Mouse (Mus musculus): ENCODE results near the gene Vmn1r139. TPM values are rescaled to one million over a fixed set of nuclear protein-coding genes. Genes with fewer than 3 reads are reported as not detected.

The Vmn1r139 gene
- polyA plus RNA-seq (2017; shearing (Covaris generic)) = not detected

DNA sequence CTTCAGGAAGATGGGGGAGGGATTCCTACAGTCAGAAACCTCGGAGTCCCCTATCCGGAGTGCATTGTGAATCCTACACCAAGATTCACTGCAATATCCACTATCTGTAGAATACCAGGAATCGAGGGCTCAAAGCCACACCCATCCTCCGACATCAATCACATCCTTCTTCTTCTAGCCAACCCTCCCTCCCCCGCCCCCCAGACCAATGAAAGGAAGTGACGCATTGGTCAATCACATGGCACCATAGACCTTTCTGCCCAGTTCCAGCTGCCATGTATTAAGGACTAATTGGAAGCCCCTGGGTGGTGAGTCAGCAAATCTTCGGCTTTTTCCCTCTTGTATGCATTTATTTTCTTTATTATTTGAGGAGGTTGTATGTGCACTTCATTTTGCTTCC, at the start of gene Vmn1r139:
TSS of gene Vmn1r139 (plus strand) at position 301 of the 400 bp plus-strand sequence.

DNA sequence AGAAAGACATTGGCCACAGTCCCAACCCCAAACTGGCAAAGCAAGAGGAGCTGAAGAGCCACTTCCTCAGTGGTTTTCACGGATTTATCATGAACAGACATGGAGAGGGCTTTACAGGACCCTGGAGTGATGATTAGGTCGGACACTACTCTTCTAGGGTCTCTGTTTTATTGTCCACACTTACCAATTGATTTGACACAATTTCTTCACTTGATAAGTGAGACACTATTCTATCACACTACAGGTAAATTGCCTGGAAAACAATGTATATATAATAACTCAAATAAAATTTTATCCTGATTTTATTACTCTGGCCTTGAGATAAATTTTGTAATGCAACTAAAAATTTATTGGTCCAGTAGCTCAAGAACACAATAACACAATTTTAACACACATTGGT, 40.1 kb upstream of the Vmn1r139 start, which contains the start of gene Vmn1r138:
TSS of gene Vmn1r138 (minus strand) at position 101 of the 400 bp plus-strand sequence.

DNA sequence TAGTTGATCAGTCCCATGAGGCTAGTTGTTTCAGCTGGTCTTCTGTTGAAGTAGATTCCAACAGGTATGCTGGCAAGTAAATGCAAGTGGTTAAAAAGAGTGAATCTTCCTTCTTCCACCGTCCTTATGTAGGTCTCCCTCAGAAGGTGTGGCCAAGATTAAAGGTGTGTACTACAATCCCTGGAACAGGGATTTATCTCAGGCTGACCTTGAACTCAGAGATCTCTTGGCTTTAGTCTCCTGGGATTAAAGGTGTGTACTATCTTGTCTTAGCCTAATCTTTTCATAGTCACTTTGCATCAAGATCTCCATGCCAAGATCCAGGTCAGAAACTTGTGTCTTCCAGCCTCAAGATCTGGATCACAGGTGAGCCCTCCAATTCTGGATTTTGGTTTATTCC, 12.7 kb upstream of the Vmn1r139 start, which contains the start of gene Gm6176:
TSS of gene Gm6176 (minus strand) at position 101 of the 400 bp plus-strand sequence.

DNA sequence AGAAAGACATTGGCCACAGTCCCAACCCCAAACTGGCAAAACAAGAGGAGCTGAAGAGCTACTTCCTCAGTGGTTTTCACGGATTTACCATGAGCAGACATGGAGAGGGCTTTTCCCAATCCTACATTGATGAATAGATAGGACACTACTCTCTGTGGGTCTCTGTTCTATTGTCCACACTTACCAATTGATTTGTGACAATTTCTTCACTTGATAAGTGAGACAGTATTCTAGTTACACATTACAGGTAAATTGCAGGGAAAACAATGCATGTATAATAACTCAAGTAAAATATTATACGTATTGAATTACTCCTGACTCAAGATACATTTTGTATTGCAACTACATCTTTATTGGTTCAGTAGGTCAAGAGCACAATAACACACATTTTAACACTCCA, 49.3 kb downstream of the Vmn1r139 start, which contains the start of gene Gm16451:
TSS of gene Gm16451 (minus strand) at position 101 of the 400 bp plus-strand sequence.

DNA sequence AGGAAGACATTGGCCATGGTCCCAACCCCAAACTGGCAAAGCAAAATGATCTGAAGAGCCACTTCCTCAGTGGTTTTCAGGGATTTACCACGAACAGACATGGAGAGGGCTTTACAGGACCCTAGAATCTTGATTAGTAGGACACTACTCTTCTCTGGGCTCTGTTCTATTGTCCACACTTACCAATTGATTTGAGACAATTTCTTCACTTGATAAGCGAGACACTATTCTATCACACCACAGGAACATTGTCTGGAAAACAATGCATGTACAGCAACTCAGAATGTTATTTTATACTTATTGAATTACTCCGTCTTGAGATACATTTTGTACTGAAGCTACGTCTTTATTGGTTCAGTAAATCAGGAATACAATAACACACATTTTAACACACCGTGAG, 65.8 kb downstream of the Vmn1r139 start, which contains the start of gene Gm10666:
TSS of gene Gm10666 (minus strand) at position 101 of the 400 bp plus-strand sequence.

Other genes starting within 250 kb of the Vmn1r139 start
- gene Vmn1r135, start 236.7 kb upstream of the Vmn1r139 start, polyA plus RNA-seq (2017; shearing (Covaris generic)) = not detected
- not detected for gene Gm5725, start 224.8 kb upstream of the Vmn1r139 start, polyA plus RNA-seq (2017; shearing (Covaris generic))
- gene Gm5891, start 147.8 kb upstream of the Vmn1r139 start, polyA plus RNA-seq (2017; shearing (Covaris generic)) = not detected
- gene Vmn1r137, start 74.5 kb upstream of the Vmn1r139 start, polyA plus RNA-seq (2017; shearing (Covaris generic)) = not detected
- gene Vmn1r138, start 40.2 kb upstream of the Vmn1r139 start, polyA plus RNA-seq (2017; shearing (Covaris generic)) = not detected
- gene Gm6176, start 12.8 kb upstream of the Vmn1r139 start, polyA plus RNA-seq (2017; shearing (Covaris generic)) = not detected
- not detected for gene Gm16451, start 49.2 kb downstream of the Vmn1r139 start, polyA plus RNA-seq (2017; shearing (Covaris generic))
- not detected for gene Gm10666, start 65.7 kb downstream of the Vmn1r139 start, polyA plus RNA-seq (2017; shearing (Covaris generic))
- gene Vmn1r142, start 95.0 kb downstream of the Vmn1r139 start, polyA plus RNA-seq (2017; shearing (Covaris generic)) = not detected
- not detected for gene Vmn1r143, start 120.3 kb downstream of the Vmn1r139 start, polyA plus RNA-seq (2017; shearing (Covaris generic))
- gene Gm8653, start 132.2 kb downstream of the Vmn1r139 start, polyA plus RNA-seq (2017; shearing (Covaris generic)) = not detected
- gene Gm8453, start 160.4 kb downstream of the Vmn1r139 start, polyA plus RNA-seq (2017; shearing (Covaris generic)) = not detected